Mouse (Mus musculus): Measurements from ENCODE around the gene Prdm2. TPM values are rescaled to one million over a fixed set of nuclear protein-coding genes. Genes with fewer than 3 reads are reported as not detected.

Prdm2 gene
- total RNA-seq, 1 experiment, result 11.0 TPM

DNA sequence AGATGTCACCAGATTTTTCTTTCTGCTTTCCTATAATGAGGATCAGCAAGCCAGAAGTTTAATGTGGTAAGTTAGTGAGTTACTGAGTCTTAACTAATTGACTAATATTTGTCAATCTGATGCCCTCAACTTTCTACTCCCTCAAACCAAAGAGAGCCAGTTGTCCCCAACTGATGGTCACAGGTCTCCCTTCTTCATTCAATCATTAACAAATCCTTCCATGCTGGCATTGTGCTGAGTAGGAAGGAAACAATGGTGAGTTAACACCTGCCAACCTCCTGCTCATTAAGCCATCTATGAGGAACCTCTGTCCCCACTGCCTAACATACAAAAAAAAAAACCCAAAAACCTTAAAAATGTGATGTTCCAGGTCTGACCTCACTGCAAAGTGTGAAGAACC is 26.7 kb downstream of the Prdm2 start:
- DNase-seq (ENCODE audit: low read depth, low spot score), result no peak
- H3K4me3 ChIP-seq (ENCODE audit: insufficient read depth in 1 of 2, low read depth in 1 of 2, low read length in 2 of 2, poor library complexity in 1 of 2, severe bottlenecking in 1 of 2), result no peak overlapping the region
- in situ Hi-C loops (cut with MboI; ENCODE audit: low sequenced_read_pairs in 2 of 2, unreplicated experiment in 2 of 2), result no loop called here
- TF ChIP-seq HCFC1 (IDR thresholded peaks at IDR 0.05; ENCODE audit: borderline replicate concordance, insufficient read depth, low read length), result no peak
- peaks cover 3% of the 10 kb centered on the region in 2 experiments; a peak in 2 of 4 replicates for H3K4me1 ChIP-seq (ENCODE audit: control insufficient read depth in 2 of 2, insufficient read depth in 2 of 2, low read length in 2 of 2, poor library complexity in 1 of 2)
- H3K27ac ChIP-seq (ENCODE audit: insufficient read depth, low read depth, low read length, poor library complexity, severe bottlenecking), result no peak overlapping the region
- no peaks in the 10 kb centered on the region for H3K36me3 ChIP-seq (ENCODE audit: control insufficient read depth, insufficient read depth, low read length, poor library complexity, severe bottlenecking)
- no peaks in the 10 kb centered on the region for H3K9me3 ChIP-seq (ENCODE audit: control insufficient read depth, insufficient read depth, low read depth, low read length)
- H3K9ac ChIP-seq (ENCODE audit: insufficient read depth, low read depth, low read length, poor library complexity, severe bottlenecking), result no peak overlapping the region

DNA sequence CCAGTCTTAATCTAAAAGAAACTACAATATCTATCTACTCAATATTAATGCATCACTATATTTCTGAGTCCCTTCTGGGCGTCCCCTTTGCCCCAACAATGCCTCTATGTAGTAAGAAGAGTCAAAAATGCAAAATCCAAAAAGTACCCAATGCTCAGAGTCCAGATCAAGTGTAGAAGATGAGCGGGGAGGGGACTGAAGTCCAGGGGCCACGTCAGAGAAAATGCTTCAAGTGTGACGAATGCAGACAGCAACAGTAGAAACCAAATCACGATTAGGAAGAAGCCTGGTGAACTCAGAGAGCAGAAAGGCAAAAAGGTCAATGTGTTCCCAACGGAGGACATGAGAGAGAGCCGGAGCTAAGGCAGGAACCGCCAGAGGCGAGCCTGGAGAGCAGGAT is 27.3 kb downstream of the Prdm2 start:
- in situ Hi-C loops (cut with MboI; ENCODE audit: low sequenced_read_pairs in 2 of 2, unreplicated experiment in 2 of 2), result no loop called here
- H3K9me3 ChIP-seq (ENCODE audit: control insufficient read depth, insufficient read depth, low read depth, low read length), result no peaks in the 10 kb centered on the region

DNA sequence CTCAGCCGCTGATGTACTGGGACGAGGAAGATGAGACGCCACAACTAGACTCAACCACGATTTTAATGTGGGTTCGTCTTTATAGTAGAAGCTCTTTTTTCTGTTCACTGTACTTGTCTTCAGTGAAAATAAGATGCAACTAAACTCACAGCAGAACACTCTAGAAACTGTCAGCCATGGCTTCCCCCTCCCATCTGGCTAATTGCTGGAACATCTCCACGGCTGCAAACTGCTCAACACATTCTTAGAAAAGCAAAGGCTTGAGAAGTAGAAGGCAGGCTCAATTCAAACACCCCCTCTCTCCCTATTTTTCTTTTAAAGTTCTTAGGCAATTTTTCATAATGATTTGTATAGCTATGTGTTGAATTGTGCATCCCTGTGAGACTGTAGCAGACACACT is 29.7 kb downstream of the Prdm2 start:
- H3K4me3 ChIP-seq (ENCODE audit: insufficient read depth in 1 of 2, low read depth in 1 of 2, low read length in 2 of 2, poor library complexity in 1 of 2, severe bottlenecking in 1 of 2), result no peak overlapping the region

More for the DNA sequence above, 27.3 kb downstream of the Prdm2 start:
- Histone ChIP-seq H3K4me3 (ENCODE audit: insufficient read depth in 1 of 2, low read depth in 1 of 2, low read length in 2 of 2, poor library complexity in 1 of 2, severe bottlenecking in 1 of 2) (no peak overlapping the region), H3K27ac (ENCODE audit: insufficient read depth, low read depth, low read length, poor library complexity, severe bottlenecking) (no peak overlapping the region), H3K9ac (ENCODE audit: insufficient read depth, low read depth, low read length, poor library complexity, severe bottlenecking) (no peak overlapping the region), H3K36me3 (ENCODE audit: control insufficient read depth, insufficient read depth, low read length, poor library complexity, severe bottlenecking) (no peaks in the 10 kb centered on the region), H3K4me1 (ENCODE audit: control insufficient read depth in 2 of 2, insufficient read depth in 2 of 2, low read length in 2 of 2, poor library complexity in 1 of 2) (peaks cover 2 to 3% of the 10 kb centered on the region in 2 experiments; a peak in 2 of 4 replicates)
- TF ChIP-seq ZC3H11A (IDR thresholded peaks at IDR 0.05; ENCODE audit: borderline replicate concordance, low read depth, low read length), result no peak
- TF ChIP-seq CHD2 (IDR thresholded peaks at IDR 0.05; ENCODE audit: low read depth, low read length), result no peak
- no peak for TF ChIP-seq HCFC1 (IDR thresholded peaks at IDR 0.05; ENCODE audit: borderline replicate concordance, insufficient read depth, low read length)
- no peak for TF ChIP-seq ZNF384 (IDR thresholded peaks at IDR 0.05; ENCODE audit: low read depth, low read length)
- TF ChIP-seq MAFK (IDR thresholded peaks at IDR 0.05; ENCODE audit: insufficient read depth, low read depth, low read length), result no peak
- no peak for DNase-seq (ENCODE audit: low read depth, low spot score)

DNA sequence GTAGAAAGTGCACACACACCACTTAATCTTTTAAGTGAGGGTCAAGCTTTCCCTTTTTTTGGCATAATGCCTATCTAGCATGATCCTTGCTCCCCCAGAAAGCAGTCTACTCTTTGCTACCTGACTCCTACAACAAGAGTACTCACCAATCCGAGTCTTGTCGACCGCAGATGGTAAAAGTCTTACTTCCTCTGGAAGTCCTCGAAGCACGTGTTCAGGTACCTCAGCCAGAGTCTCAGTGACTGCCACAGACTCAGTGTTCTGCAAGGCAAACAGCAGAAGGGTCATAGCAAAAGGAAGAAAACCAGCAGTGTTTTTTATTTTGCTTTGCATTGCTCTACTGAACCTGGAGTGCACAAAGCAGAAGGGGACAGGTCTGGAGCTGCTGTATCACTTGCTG is 32.1 kb downstream of the Prdm2 start:
- no peaks in the 10 kb centered on the region for H3K9me3 ChIP-seq (ENCODE audit: control insufficient read depth, insufficient read depth, low read depth, low read length)
- TF ChIP-seq MAFK (IDR thresholded peaks at IDR 0.05; ENCODE audit: insufficient read depth, low read depth, low read length) (no peak), ZNF384 (IDR thresholded peaks at IDR 0.05; ENCODE audit: low read depth, low read length) (no peak), ZC3H11A (IDR thresholded peaks at IDR 0.05; ENCODE audit: borderline replicate concordance, low read depth, low read length) (no peak), HCFC1 (IDR thresholded peaks at IDR 0.05; ENCODE audit: borderline replicate concordance, insufficient read depth, low read length) (no peak), CHD2 (IDR thresholded peaks at IDR 0.05; ENCODE audit: low read depth, low read length) (no peak)
- H3K36me3 ChIP-seq (ENCODE audit: control insufficient read depth, insufficient read depth, low read length, poor library complexity, severe bottlenecking), result no peaks in the 10 kb centered on the region
- 0 out of 4 replicates have a peak, but pooled peaks cover 0 to 2% of the 10 kb centered on the region in 2 experiments for H3K4me1 ChIP-seq (ENCODE audit: control insufficient read depth in 2 of 2, insufficient read depth in 2 of 2, low read length in 2 of 2, poor library complexity in 1 of 2)
- no peak overlapping the region for H3K9ac ChIP-seq (ENCODE audit: insufficient read depth, low read depth, low read length, poor library complexity, severe bottlenecking)
- no peak overlapping the region for H3K4me3 ChIP-seq (ENCODE audit: insufficient read depth in 1 of 2, low read depth in 1 of 2, low read length in 2 of 2, poor library complexity in 1 of 2, severe bottlenecking in 1 of 2)
- no peak for DNase-seq (ENCODE audit: low read depth, low spot score)
- in situ Hi-C loops (cut with MboI; ENCODE audit: low sequenced_read_pairs in 2 of 2, unreplicated experiment in 2 of 2), result no loop called here
- H3K27ac ChIP-seq (ENCODE audit: insufficient read depth, low read depth, low read length, poor library complexity, severe bottlenecking), result no peak overlapping the region

More for the DNA sequence above, 29.7 kb downstream of the Prdm2 start:
- Histone ChIP-seq H3K27ac (ENCODE audit: insufficient read depth, low read depth, low read length, poor library complexity, severe bottlenecking) (no peak overlapping the region), H3K9ac (ENCODE audit: insufficient read depth, low read depth, low read length, poor library complexity, severe bottlenecking) (no peak overlapping the region), H3K36me3 (ENCODE audit: control insufficient read depth, insufficient read depth, low read length, poor library complexity, severe bottlenecking) (no peaks in the 10 kb centered on the region), H3K4me1 (ENCODE audit: control insufficient read depth in 2 of 2, insufficient read depth in 2 of 2, low read length in 2 of 2, poor library complexity in 1 of 2) (peaks cover 2 to 3% of the 10 kb centered on the region in 2 experiments; a peak in 2 of 4 replicates), H3K9me3 (ENCODE audit: control insufficient read depth, insufficient read depth, low read depth, low read length) (no peaks in the 10 kb centered on the region)
- TF ChIP-seq CHD2 (IDR thresholded peaks at IDR 0.05; ENCODE audit: low read depth, low read length) (no peak), ZNF384 (IDR thresholded peaks at IDR 0.05; ENCODE audit: low read depth, low read length) (no peak), HCFC1 (IDR thresholded peaks at IDR 0.05; ENCODE audit: borderline replicate concordance, insufficient read depth, low read length) (no peak), MAFK (IDR thresholded peaks at IDR 0.05; ENCODE audit: insufficient read depth, low read depth, low read length) (no peak), ZC3H11A (IDR thresholded peaks at IDR 0.05; ENCODE audit: borderline replicate concordance, low read depth, low read length) (no peak)
- DNase-seq (ENCODE audit: low read depth, low spot score), result no peak
- in situ Hi-C loops (cut with MboI; ENCODE audit: low sequenced_read_pairs in 2 of 2, unreplicated experiment in 2 of 2), result no loop called here
